Mouse (Mus musculus) heart, embryonic 11.5 days (tissue): ENCODE results near the gene Tm6sf1. TPM values are rescaled to one million over a fixed set of nuclear protein-coding genes. Genes with fewer than 3 reads are reported as not detected.

Experiments
- ATAC-seq: fragments of 200-750 bp; cut with Nextera tagmentation; replicated peaks from 2 replicates; pipeline ENCODE4 v1.8.0; 2017; ENCODE audit warnings: moderate library complexity; ENCODE audit not compliant: insufficient number of reproducible peaks, low FRiP score, low TSS enrichment
- H3K27ac ChIP-seq: fragments of 300-500 bp; sonication (generic); 2 replicates; pipeline ENCODE4 v1.5.1; 2014; ENCODE audit warnings: mild to moderate bottlenecking, low read depth, low read length
- H3K27me3 ChIP-seq: fragments of 300-500 bp; sonication (generic); 2 replicates; pipeline ENCODE4 v1.6.1; 2014; ENCODE audit warnings: mild to moderate bottlenecking, low read length, mixed read lengths; ENCODE audit not compliant: control insufficient read depth, insufficient read depth
- H3K36me3 ChIP-seq: fragments of 300-500 bp; sonication (generic); 2 replicates; pipeline ENCODE4 v1.6.1; 2014; ENCODE audit warnings: mild to moderate bottlenecking, low read length, moderate library complexity, mixed read lengths; ENCODE audit not compliant: control insufficient read depth, insufficient read depth
- H3K4me1 ChIP-seq: fragments of 300-500 bp; sonication (generic); 2 replicates; pipeline ENCODE4 v1.6.1; 2014; ENCODE audit warnings: low read length; ENCODE audit not compliant: control insufficient read depth, insufficient read depth
- H3K4me2 ChIP-seq: fragments of 300-500 bp; sonication (generic); 2 replicates; pipeline ENCODE4 v1.6.1; 2014; ENCODE audit warnings: mild to moderate bottlenecking, moderate library complexity
- H3K4me3 ChIP-seq: fragments of 300-500 bp; sonication (generic); 2 replicates; pipeline ENCODE4 v1.5.1; 2014; ENCODE audit warnings: low read depth, low read length
- H3K9ac ChIP-seq: fragments of 300-500 bp; sonication (generic); 2 replicates; pipeline ENCODE4 v1.6.1; 2014; ENCODE audit warnings: mild to moderate bottlenecking, low read depth, low read length, moderate library complexity
- H3K9me3 ChIP-seq: fragments of 300-500 bp; sonication (generic); replicated peaks from 2 replicates; pipeline ENCODE4 v1.6.1; 2016; ENCODE audit warnings: low read length; ENCODE audit not compliant: control insufficient read depth
- WGBS: fragments of 180-500 bp; shearing (Covaris S2); extraction: QIAGEN DNeasy Blood & Tissue Kit; methylation state at CpG from one replicate; pipeline ENCODE4 v1.1.7; 2014; ENCODE audit not compliant: insufficient replicate concordance; 5-methylcytosine and 5-hydroxymethylcytosine counted together
- polyA plus RNA-seq: library from polyadenylated mRNA; unstranded; fragments of >200 nt; fragmentation: Nextera tagmentation; extraction: Ambion mirVana; gene quantifications from 2 replicates; pipeline ENCODE4 v1.2.1, GENCODE M21; 2014

The Tm6sf1 gene
- polyA plus RNA-seq, 1 experiment from 2014 or later = 27.0 TPM

- Histone ChIP-seq H3K27me3 (0 out of 2 replicates have a peak, but pooled peaks cover 8% of the 10 kb centered on the region), H3K9ac (no peak overlapping the region)
- 85% methylated on average over 4 of the region's 4 CpGs for WGBS
Measured at GRCm38 (mm10) chr7:81856221-81856620, 2.6 kb upstream of the Tm6sf1 start.

GRCm38 (mm10) chr7:81858236-81858635 is 565 bp upstream of the Tm6sf1 start:
- Histone ChIP-seq H3K9ac (peak overlapping the region; percentile 81; the same call in 1 of the 2 replicates), H3K27ac (no peak overlapping the region), H3K36me3 (no peaks in the 10 kb centered on the region), H3K27me3 (0 out of 2 replicates have a peak, but pooled peaks cover 8% of the 10 kb centered on the region), H3K4me3 (peak overlapping the region; percentile 74), H3K4me1 (peaks cover 29% of the 10 kb centered on the region), H3K4me2 (peak overlapping the region; percentile 95), H3K9me3 (no peaks in the 10 kb centered on the region)
- WGBS = 5% methylated on average over 9 of the region's 9 CpGs
- ATAC-seq = no peak

More at GRCm38 (mm10) chr7:81856221-81856620, 2.6 kb upstream of the Tm6sf1 start:
- Histone ChIP-seq H3K36me3 (no peaks in the 10 kb centered on the region), H3K9me3 (no peaks in the 10 kb centered on the region), H3K4me3 (no peak overlapping the region), H3K4me2 (no peak overlapping the region), H3K4me1 (peaks cover 17% of the 10 kb centered on the region), H3K27ac (no peak overlapping the region)
- ATAC-seq = no peak

- H3K36me3 ChIP-seq = no peaks in the 10 kb centered on the region
- H3K4me1 ChIP-seq = peaks cover 36% of the 10 kb centered on the region
- H3K27ac ChIP-seq = no peak overlapping the region
- peak overlapping the region; percentile 81; the same call in 1 of the 2 replicates for H3K9ac ChIP-seq
- H3K27me3 ChIP-seq = 0 out of 2 replicates have a peak, but pooled peaks cover 8% of the 10 kb centered on the region
- H3K4me2 ChIP-seq = peak overlapping the region; percentile 95
- peak overlapping the region; percentile 74 for H3K4me3 ChIP-seq
- H3K9me3 ChIP-seq = no peaks in the 10 kb centered on the region
- ATAC-seq = no peak
- WGBS = 37% methylated on average over 11 of the region's 11 CpGs
Measured at GRCm38 (mm10) chr7:81860071-81860470, 1.3 kb downstream of the Tm6sf1 start.

- peaks cover 36% of the 10 kb centered on the region for H3K4me1 ChIP-seq
- no peak overlapping the region for H3K27ac ChIP-seq
- 60% methylated on average over 5 of the region's 5 CpGs for WGBS
Measured at GRCm38 (mm10) chr7:81860996-81861395, 2.2 kb downstream of the Tm6sf1 start.

GRCm38 (mm10) chr7:81861461-81861860 is 2.7 kb downstream of the Tm6sf1 start:
- no peak for ATAC-seq
- no peaks in the 10 kb centered on the region for H3K9me3 ChIP-seq
- 82% methylated on average over 2 of the region's 2 CpGs for WGBS
- H3K4me2 ChIP-seq = no peak overlapping the region; the same call in 1 of the 2 replicates
- no peak overlapping the region for H3K4me3 ChIP-seq
- H3K4me1 ChIP-seq = peaks cover 36% of the 10 kb centered on the region
- no peaks in the 10 kb centered on the region for H3K36me3 ChIP-seq
- H3K27ac ChIP-seq = no peak overlapping the region
- no peak overlapping the region for H3K9ac ChIP-seq
- 0 out of 2 replicates have a peak, but pooled peaks cover 8% of the 10 kb centered on the region for H3K27me3 ChIP-seq

More at GRCm38 (mm10) chr7:81860996-81861395, 2.2 kb downstream of the Tm6sf1 start:
- Histone ChIP-seq H3K4me2 (no peak overlapping the region; the same call in 1 of the 2 replicates), H3K36me3 (no peaks in the 10 kb centered on the region), H3K9ac (0 out of 2 replicates have a peak overlapping the region, but pooled peaks have one; percentile 16), H3K9me3 (no peaks in the 10 kb centered on the region), H3K27me3 (0 out of 2 replicates have a peak, but pooled peaks cover 8% of the 10 kb centered on the region), H3K4me3 (no peak overlapping the region)
- no peak for ATAC-seq

- H3K4me2 ChIP-seq = no peak overlapping the region
Measured at GRCm38 (mm10) chr7:81861921-81862320, 3.1 kb downstream of the Tm6sf1 start.

GRCm38 (mm10) chr7:81862587-81863583 is 4.1 kb downstream of the Tm6sf1 start:
- peak overlapping the region; percentile 59 for H3K27ac ChIP-seq
- 58% methylated on average over 24 of the region's 24 CpGs for WGBS
- H3K36me3 ChIP-seq = no peaks in the 10 kb centered on the region
- no peak for ATAC-seq
- H3K4me3 ChIP-seq = no peak overlapping the region
- H3K9ac ChIP-seq = 0 out of 2 replicates have a peak overlapping the region, but pooled peaks have one; percentile 16
- peak overlapping the region; percentile 8 for H3K4me2 ChIP-seq
- no peaks in the 10 kb centered on the region for H3K9me3 ChIP-seq
- 0 out of 2 replicates have a peak, but pooled peaks cover 6% of the 10 kb centered on the region for H3K27me3 ChIP-seq
- H3K4me1 ChIP-seq = peaks cover 36% of the 10 kb centered on the region

More at GRCm38 (mm10) chr7:81861921-81862320, 3.1 kb downstream of the Tm6sf1 start:
- H3K4me3 ChIP-seq = no peak overlapping the region
- no peaks in the 10 kb centered on the region for H3K9me3 ChIP-seq
- H3K27ac ChIP-seq = no peak overlapping the region
- no peak overlapping the region for H3K9ac ChIP-seq
- no peak for ATAC-seq
- H3K4me1 ChIP-seq = peaks cover 36% of the 10 kb centered on the region
- 54% methylated on average over 4 of the region's 4 CpGs for WGBS
- H3K27me3 ChIP-seq = 0 out of 2 replicates have a peak, but pooled peaks cover 6% of the 10 kb centered on the region
- H3K36me3 ChIP-seq = no peaks in the 10 kb centered on the region

- Histone ChIP-seq H3K9ac (no peak overlapping the region), H3K36me3 (no peaks in the 10 kb centered on the region), H3K27me3 (no peaks in the 10 kb centered on the region), H3K4me3 (no peak overlapping the region), H3K27ac (no peak overlapping the region), H3K4me1 (peaks cover 30% of the 10 kb centered on the region; the same call in 1 of the 2 replicates), H3K4me2 (no peak overlapping the region), H3K9me3 (no peaks in the 10 kb centered on the region)
- ATAC-seq = no peak
- WGBS = 83% methylated on average over 6 of the region's 6 CpGs
Measured at GRCm38 (mm10) chr7:81864552-81864951, 5.8 kb downstream of the Tm6sf1 start.
